Mouse (Mus musculus): ENCODE measurements around the gene Ptchd3.

DNA sequence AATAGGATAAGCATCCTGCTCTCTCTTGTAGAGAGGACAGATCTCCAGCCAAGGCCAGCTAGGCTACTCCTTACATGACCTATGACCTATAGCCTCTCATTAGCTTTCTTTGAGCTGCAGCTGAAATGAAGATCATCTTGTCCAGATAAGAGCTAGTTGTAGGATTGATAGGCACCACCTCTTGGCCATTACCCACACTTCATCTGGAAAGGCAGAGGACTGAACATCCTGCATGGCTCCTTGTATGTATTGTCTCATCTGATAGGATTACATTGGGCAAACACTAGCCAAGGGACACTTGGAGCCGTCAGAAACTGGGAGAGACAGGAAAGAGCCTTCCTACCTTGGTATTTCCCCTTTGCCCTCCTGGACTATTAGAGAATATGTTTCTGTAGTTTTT is 38.1 kb upstream of the Ptchd3 start:
- TF ChIP-seq CTCF (IDR thresholded peaks at IDR 0.05) (no peak), EP300 (IDR thresholded peaks at IDR 0.05) (no peak)

Measured in lung, postnatal 0 days (tissue).